Mouse (Mus musculus) spleen, postnatal 0 days (tissue): ENCODE results near the gene Gm13420. TPM values are rescaled to one million over a fixed set of nuclear protein-coding genes. Genes with fewer than 3 reads are reported as not detected.

Source experiments
- polyA plus RNA-seq: library from polyadenylated mRNA; unstranded; fragments of >200 nt; fragmentation: Nextera tagmentation; extraction: Ambion mirVana; gene quantifications from 2 replicates; pipeline ENCODE4 v1.2.1, GENCODE M21; 2015

The Gm13420 gene
- not detected in 2 replicates for polyA plus RNA-seq

GRCm38 (mm10) chr2:29751497-29751896 lies at the start of gene Gm13420:
TSS of gene Gm13420 (minus strand) at chr2:29751685.

GRCm38 (mm10) chr2:29787937-29788681 lies 36.6 kb upstream of the Gm13420 start, which contains the start of gene Trub2:
TSS of gene Trub2 (minus strand) at chr2:29788502.

GRCm38 (mm10) chr2:29787104-29787917 lies 35.8 kb upstream of the Gm13420 start, which contains the start of gene Coq4:
TSS of gene Coq4 (plus strand) at chr2:29787493.

Other genes starting within 250 kb of the Gm13420 start
- gene Rapgef1, start 132.0 kb downstream of the Gm13420 start, polyA plus RNA-seq: 8.5 and 9.5 TPM in 2 replicates
- not detected in 2 replicates for gene Gm13547, start 7.6 kb upstream of the Gm13420 start, polyA plus RNA-seq
- gene Coq4, start 35.8 kb upstream of the Gm13420 start, polyA plus RNA-seq: 13.5 and 13.9 TPM in 2 replicates
- 18.4 and 20.7 TPM in 2 replicates for gene Trub2, start 36.8 kb upstream of the Gm13420 start, polyA plus RNA-seq
- 6.4 and 9.0 TPM in 2 replicates for gene Slc27a4, start 50.9 kb upstream of the Gm13420 start, polyA plus RNA-seq
- gene Urm1, start 68.4 kb upstream of the Gm13420 start, polyA plus RNA-seq: 11.2 and 14.0 TPM in 2 replicates
- gene Cercam, start 117.5 kb upstream of the Gm13420 start, polyA plus RNA-seq: 27.7 and 27.9 TPM in 2 replicates
- gene Odf2, start 137.5 kb upstream of the Gm13420 start, polyA plus RNA-seq: 51.8 and 52.4 TPM in 2 replicates
- 28.8 and 30.2 TPM in 2 replicates for gene Gle1, start 183.7 kb upstream of the Gm13420 start, polyA plus RNA-seq
- 23.0 and 27.3 TPM in 2 replicates for gene Sptan1, start 213.9 kb upstream of the Gm13420 start, polyA plus RNA-seq